Mouse (Mus musculus) midbrain, embryonic 12.5 days (tissue): ENCODE results near the gene Krt7. TPM values are rescaled to one million over a fixed set of nuclear protein-coding genes. Genes with fewer than 3 reads are reported as not detected.

Experiments
- ATAC-seq: fragments of 200-750 bp; cut with Nextera tagmentation; 2 replicates; pipeline ENCODE4 v1.8.0; 2017; ENCODE audit warnings: low read depth, moderate TSS enrichment, moderate library complexity; ENCODE audit not compliant: low FRiP score
- H3K27ac ChIP-seq: fragments of 300-500 bp; sonication (generic); replicated peaks from 2 replicates; pipeline ENCODE4 v1.5.1; 2016; ENCODE audit warnings: mild to moderate bottlenecking
- H3K27me3 ChIP-seq: fragments of 300-500 bp; sonication (generic); 2 replicates; pipeline ENCODE4 v1.6.1; 2016; ENCODE audit warnings: mild to moderate bottlenecking
- H3K36me3 ChIP-seq: fragments of 300-500 bp; sonication (generic); 2 replicates; pipeline ENCODE4 v1.6.1; 2016
- H3K4me1 ChIP-seq: fragments of 300-500 bp; sonication (generic); 2 replicates; pipeline ENCODE4 v1.6.1; 2016
- H3K4me2 ChIP-seq: fragments of 300-500 bp; sonication (generic); replicated peaks from 2 replicates; pipeline ENCODE4 v1.6.1; 2016; ENCODE audit warnings: mild to moderate bottlenecking, moderate library complexity
- H3K4me3 ChIP-seq: fragments of 300-500 bp; sonication (generic); 2 replicates; pipeline ENCODE4 v1.5.1; 2016; ENCODE audit warnings: mild to moderate bottlenecking
- H3K9ac ChIP-seq: fragments of 300-500 bp; sonication (generic); replicated peaks from 2 replicates; pipeline ENCODE4 v1.6.1; 2016; ENCODE audit warnings: mild to moderate bottlenecking, moderate library complexity
- H3K9me3 ChIP-seq: fragments of 300-500 bp; sonication (generic); 2 replicates; pipeline ENCODE4 v1.6.1; 2016; ENCODE audit warnings: mild to moderate bottlenecking
- WGBS: fragments of 180-500 bp; shearing (Covaris S2); methylation state at CpG from one replicate; pipeline ENCODE4 v1.1.7; 2016; 5-methylcytosine and 5-hydroxymethylcytosine counted together
- polyA plus RNA-seq: library from polyadenylated mRNA; unstranded; fragments of >200 nt; fragmentation: Nextera tagmentation; extraction: Ambion mirVana; gene quantifications from 2 replicates; pipeline ENCODE4 v1.2.1, GENCODE M21; 2016

The Krt7 gene
- polyA plus RNA-seq, 1 experiment from 2014 or later: 6.3 TPM

DNA sequence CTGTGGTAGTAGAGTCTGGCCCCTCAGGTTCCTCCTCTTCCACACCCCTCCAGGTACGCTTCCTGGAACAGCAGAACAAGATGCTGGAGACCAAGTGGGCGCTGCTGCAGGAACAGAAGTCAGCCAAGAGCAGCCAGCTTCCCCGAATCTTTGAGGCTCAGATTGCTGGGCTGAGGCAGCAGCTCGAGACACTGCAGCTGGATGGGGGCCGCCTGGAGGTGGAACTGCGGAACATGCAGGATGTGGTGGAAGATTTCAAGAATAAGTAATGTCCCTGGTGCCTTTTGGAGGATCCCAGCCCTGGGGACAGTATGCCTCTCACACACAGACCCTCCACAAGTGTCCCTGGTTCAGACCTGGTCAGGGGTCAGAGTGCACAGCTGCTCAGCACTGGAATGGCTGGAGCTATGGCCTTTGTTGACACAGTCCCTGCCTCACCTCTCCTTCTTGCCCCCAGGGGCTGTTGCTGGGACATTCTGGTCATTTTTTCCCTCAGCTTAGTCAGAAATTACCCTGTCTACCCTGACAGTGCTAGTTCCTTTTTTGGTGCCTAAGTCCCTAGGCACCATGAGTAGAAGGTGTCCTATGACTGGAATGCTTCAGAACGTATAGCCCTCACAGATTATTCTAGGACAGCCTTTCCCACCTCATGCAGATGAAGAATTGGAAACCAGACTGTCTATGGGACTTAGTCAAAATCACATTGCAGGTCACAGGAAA is 3.2 kb downstream of the Krt7 start:
- Histone ChIP-seq H3K4me3 (no peak overlapping the region), H3K36me3 (no peaks in the 10 kb centered on the region), H3K4me2 (no peak overlapping the region), H3K9me3 (no peaks in the 10 kb centered on the region), H3K27me3 (peaks cover 36% of the 10 kb centered on the region), H3K9ac (no peak overlapping the region), H3K27ac (no peak overlapping the region), H3K4me1 (0 out of 2 replicates have a peak, but pooled peaks cover 2% of the 10 kb centered on the region)
- 51% methylated on average over 7 of the region's 7 CpGs for WGBS
- no peak for ATAC-seq

- no peak overlapping the region for H3K4me2 ChIP-seq
- no peak for ATAC-seq
- no peak overlapping the region for H3K27ac ChIP-seq
- no peaks in the 10 kb centered on the region for H3K36me3 ChIP-seq
- 38% methylated on average over 11 of the region's 11 CpGs for WGBS
- H3K4me1 ChIP-seq: 0 out of 2 replicates have a peak, but pooled peaks cover 2% of the 10 kb centered on the region
- H3K9ac ChIP-seq: no peak overlapping the region
- no peaks in the 10 kb centered on the region for H3K9me3 ChIP-seq
- peaks cover 36% of the 10 kb centered on the region for H3K27me3 ChIP-seq
- no peak overlapping the region for H3K4me3 ChIP-seq
Measured at GRCm38 (mm10) chr15:101414807-101415565, 4.1 kb downstream of the Krt7 start.

GRCm38 (mm10) chr15:101418950-101419349 is 8.1 kb downstream of the Krt7 start:
- Histone ChIP-seq H3K36me3 (no peaks in the 10 kb centered on the region), H3K27ac (no peak overlapping the region), H3K27me3 (peaks cover 3% of the 10 kb centered on the region), H3K4me3 (no peak overlapping the region), H3K9ac (no peak overlapping the region), H3K9me3 (no peaks in the 10 kb centered on the region), H3K4me1 (no peaks in the 10 kb centered on the region), H3K4me2 (no peak overlapping the region)
- ATAC-seq: no peak
- 83% methylated on average over 4 of the region's 4 CpGs for WGBS

GRCm38 (mm10) chr15:101420903-101421302 is 10.1 kb downstream of the Krt7 start:
- H3K4me2 ChIP-seq: no peak overlapping the region
- no peaks in the 10 kb centered on the region for H3K9me3 ChIP-seq
- no peak overlapping the region for H3K27ac ChIP-seq
- WGBS: 48% methylated on average over 4 of the region's 6 CpGs
- H3K9ac ChIP-seq: no peak overlapping the region
- H3K36me3 ChIP-seq: no peaks in the 10 kb centered on the region
- H3K4me1 ChIP-seq: no peaks in the 10 kb centered on the region
- H3K27me3 ChIP-seq: no peaks in the 10 kb centered on the region; the same call in 1 of the 2 replicates
- no peak overlapping the region for H3K4me3 ChIP-seq
- no peak for ATAC-seq

GRCm38 (mm10) chr15:101424914-101425313 is 14.1 kb downstream of the Krt7 start:
- Histone ChIP-seq H3K4me2 (no peak overlapping the region), H3K9ac (no peak overlapping the region), H3K4me3 (no peak overlapping the region), H3K27ac (no peak overlapping the region), H3K36me3 (no peaks in the 10 kb centered on the region), H3K4me1 (no peaks in the 10 kb centered on the region), H3K27me3 (no peaks in the 10 kb centered on the region; the same call in none of the 2 replicates), H3K9me3 (no peaks in the 10 kb centered on the region)
- no peak for ATAC-seq
- WGBS: 31% methylated on average over 5 of the region's 5 CpGs

DNA sequence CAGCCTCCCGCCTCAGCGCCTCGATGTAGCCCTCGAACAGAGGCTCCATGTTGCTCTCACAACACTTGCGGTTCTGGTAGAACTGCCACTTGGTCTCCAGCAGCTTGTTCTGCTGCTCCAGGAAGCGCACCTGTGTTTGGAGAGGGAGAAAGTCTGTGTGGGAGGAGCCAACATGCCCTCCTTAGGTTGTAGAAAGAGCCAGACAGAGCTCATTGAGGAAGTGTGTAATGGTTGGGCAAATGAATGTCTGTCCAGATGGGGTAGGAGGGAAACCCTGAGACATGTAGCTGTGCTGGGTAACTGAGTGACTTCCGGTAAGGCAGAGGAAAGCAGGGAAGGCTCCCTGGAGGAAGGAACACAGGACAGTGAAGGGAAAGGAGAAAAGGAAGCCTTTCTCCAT is 25.8 kb downstream of the Krt7 start:
- Histone ChIP-seq H3K36me3 (no peaks in the 10 kb centered on the region), H3K4me3 (no peak overlapping the region), H3K27me3 (peaks cover 38% of the 10 kb centered on the region), H3K9ac (no peak overlapping the region), H3K9me3 (no peaks in the 10 kb centered on the region), H3K4me1 (peaks cover 7% of the 10 kb centered on the region; the same call in 1 of the 2 replicates), H3K27ac (no peak overlapping the region), H3K4me2 (no peak overlapping the region)
- 93% methylated on average over 7 of the region's 7 CpGs for WGBS
- no peak for ATAC-seq

DNA sequence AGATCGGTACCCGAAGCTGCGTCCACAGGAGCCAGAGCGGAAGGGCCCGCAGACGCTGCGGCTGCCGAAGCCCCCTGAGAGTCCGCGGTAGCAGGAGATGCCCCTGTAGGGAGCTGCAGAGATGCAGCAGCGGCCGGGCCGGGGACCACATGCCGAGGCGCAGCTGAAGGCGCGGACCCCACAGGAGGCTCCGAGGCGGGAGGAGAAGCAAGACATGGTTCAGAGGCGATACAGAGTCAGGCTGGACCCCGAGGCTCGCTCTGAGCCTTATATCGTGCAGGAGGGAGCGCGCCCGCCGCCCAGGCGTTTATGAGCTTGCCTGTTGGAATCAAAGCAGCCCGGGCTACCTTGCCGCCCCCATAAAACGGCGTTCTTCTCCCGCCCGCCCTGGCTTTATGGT is 27.7 kb downstream of the Krt7 start, which contains the start of gene Krt87:
Krt87 (minus strand) TSS at position 250 of the 400 bp plus-strand sequence.
- H3K27me3 ChIP-seq: peaks cover 38% of the 10 kb centered on the region
- H3K9me3 ChIP-seq: no peaks in the 10 kb centered on the region
- H3K4me1 ChIP-seq: peaks cover 7% of the 10 kb centered on the region; the same call in 1 of the 2 replicates
- H3K4me2 ChIP-seq: peak within 1 kb of the TSS; percentile 68
- H3K27ac ChIP-seq: no peak within 1 kb of the TSS
- WGBS: 2% methylated on average over 34 of the region's 34 CpGs
- ATAC-seq: no peak
- H3K36me3 ChIP-seq: no peaks in the 10 kb centered on the region
- H3K4me3 ChIP-seq: peak within 1 kb of the TSS; percentile 39
- peak within 1 kb of the TSS; percentile 49 for H3K9ac ChIP-seq

- Histone ChIP-seq H3K9ac (no peak overlapping the region), H3K27ac (no peak overlapping the region), H3K36me3 (no peaks in the 10 kb centered on the region), H3K4me2 (no peak overlapping the region), H3K4me1 (peaks cover 7% of the 10 kb centered on the region; the same call in 1 of the 2 replicates), H3K27me3 (peaks cover 38% of the 10 kb centered on the region), H3K9me3 (no peaks in the 10 kb centered on the region), H3K4me3 (no peak overlapping the region)
- ATAC-seq: no peak
- 74% methylated on average over 4 of the region's 4 CpGs for WGBS
Measured at GRCm38 (mm10) chr15:101440837-101441236, 30.0 kb downstream of the Krt7 start.

DNA sequence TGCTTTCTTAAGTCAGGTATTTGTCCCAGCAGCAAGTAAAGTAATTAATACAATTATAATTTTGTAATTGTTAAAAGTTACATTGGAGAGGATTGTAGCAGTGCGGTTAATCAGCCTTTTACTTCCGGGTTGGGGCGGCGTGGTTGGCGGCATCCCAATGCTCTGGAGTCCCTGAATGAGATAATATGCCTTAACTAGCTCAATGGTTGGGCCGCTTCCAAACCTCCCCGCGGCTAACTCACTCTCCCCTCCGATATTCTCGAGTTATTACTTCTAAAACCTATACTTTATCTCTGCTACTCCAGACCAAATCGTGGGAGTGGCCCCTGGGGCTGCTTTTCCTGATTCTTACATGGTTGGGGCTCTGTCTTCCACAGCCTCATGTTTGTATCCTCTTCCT is 35.7 kb downstream of the Krt7 start:
- no peaks in the 10 kb centered on the region for H3K4me1 ChIP-seq
- no peaks in the 10 kb centered on the region for H3K27me3 ChIP-seq
- no peak overlapping the region for H3K4me3 ChIP-seq
- 80% methylated on average over 11 of the region's 11 CpGs for WGBS
- no peaks in the 10 kb centered on the region for H3K9me3 ChIP-seq
- no peak overlapping the region for H3K9ac ChIP-seq
- ATAC-seq: no peak
- no peak overlapping the region for H3K4me2 ChIP-seq
- no peaks in the 10 kb centered on the region for H3K36me3 ChIP-seq
- no peak overlapping the region for H3K27ac ChIP-seq

DNA sequence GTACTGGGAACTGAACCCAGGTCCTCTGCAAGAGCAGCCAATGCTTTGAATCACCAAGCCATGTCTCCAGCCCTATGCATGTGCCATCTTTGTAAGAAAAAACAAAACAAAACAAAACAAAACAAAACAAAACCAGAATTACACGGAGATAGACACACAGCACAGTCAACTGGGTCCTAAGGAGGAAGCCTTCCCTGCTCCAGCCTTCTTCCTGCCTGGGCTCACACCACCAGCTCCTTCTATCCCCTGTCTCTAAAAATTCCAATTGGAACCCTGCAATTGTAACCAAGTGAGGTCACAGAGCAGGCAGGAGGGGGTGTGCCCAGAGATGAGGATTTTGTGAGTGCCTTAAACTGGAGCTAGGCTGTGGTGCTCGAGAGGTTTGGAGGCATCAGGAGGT is 36.6 kb downstream of the Krt7 start, which contains the start of gene Krt88:
Krt88 (plus strand) TSS at position 301 of the 400 bp plus-strand sequence.
- no peak within 1 kb of the TSS for H3K4me3 ChIP-seq
- no peak within 1 kb of the TSS for H3K27ac ChIP-seq
- H3K4me2 ChIP-seq: no peak within 1 kb of the TSS
- no peaks in the 10 kb centered on the region for H3K9me3 ChIP-seq
- H3K9ac ChIP-seq: no peak within 1 kb of the TSS
- no peaks in the 10 kb centered on the region for H3K36me3 ChIP-seq
- 74% methylated on average over 2 of the region's 2 CpGs for WGBS
- no peak for ATAC-seq
- H3K27me3 ChIP-seq: no peaks in the 10 kb centered on the region
- no peaks in the 10 kb centered on the region for H3K4me1 ChIP-seq

GRCm38 (mm10) chr15:101453093-101453736 is 42.4 kb downstream of the Krt7 start:
- Histone ChIP-seq H3K4me1 (peaks cover 4% of the 10 kb centered on the region; the same call in 1 of the 2 replicates), H3K4me2 (peak overlapping the region; percentile 28; the same call in 1 of the 2 replicates), H3K9ac (no peak overlapping the region), H3K4me3 (no peak overlapping the region), H3K27ac (no peak overlapping the region), H3K27me3 (no peaks in the 10 kb centered on the region), H3K9me3 (0 out of 2 replicates have a peak, but pooled peaks cover 6% of the 10 kb centered on the region), H3K36me3 (no peaks in the 10 kb centered on the region)
- 0 out of 2 replicates have a peak, but pooled peaks have one; percentile 34 for ATAC-seq
- WGBS: 5% methylated on average over 13 of the region's 13 CpGs
